Mouse (Mus musculus): ENCODE results near the gene Pygm. TPM values are rescaled to one million over a fixed set of nuclear protein-coding genes. Genes with fewer than 3 reads are reported as not detected.

Gene Pygm
- polyA plus RNA-seq, 1 experiment from 2014 or later, result 8.0 TPM

- ATAC-seq (ENCODE audit: low FRiP score, low TSS enrichment) (no peak), DNase-seq (ENCODE audit: low spot score) (no peak)
- no peaks in the 10 kb centered on the region for H3K36me3 ChIP-seq (ENCODE audit: control insufficient read depth, insufficient read depth, low read length)
- WGBS, result 8% methylated on average over 9 of the region's 9 CpGs
- peak overlapping the region; percentile 99 for H3K4me2 ChIP-seq (replicated peaks; ENCODE audit: low read depth)
- no peaks in the 10 kb centered on the region for H3K4me1 ChIP-seq (replicated peaks; ENCODE audit: control insufficient read depth, insufficient read depth)
- H3K27me3 ChIP-seq (ENCODE audit: control insufficient read depth, insufficient read depth, low read length), result no peaks in the 10 kb centered on the region
- TF ChIP-seq CTCF (IDR thresholded peaks at IDR 0.05; ENCODE audit: low read depth) (no peak), EP300 (optimal IDR thresholded peaks at IDR 0.05) (no peak)
- peak overlapping the region; percentile 74; the same call in 1 of the 2 replicates for H3K27ac ChIP-seq (replicated peaks)
- peak overlapping the region; percentile 62 for H3K4me3 ChIP-seq (ENCODE audit: low read depth, low read length)
- H3K9me3 ChIP-seq (ENCODE audit: control insufficient read depth, low read length), result no peaks in the 10 kb centered on the region
- peak overlapping the region; percentile 50 for H3K9ac ChIP-seq (ENCODE audit: low read length)
Observed at GRCm38 (mm10) chr19:6401951-6402350, 17.8 kb downstream of the Pygm start.

- Histone ChIP-seq H3K27ac (replicated peaks) (no peak overlapping the region), H3K9me3 (ENCODE audit: control insufficient read depth, low read length) (no peaks in the 10 kb centered on the region), H3K27me3 (ENCODE audit: control insufficient read depth, insufficient read depth, low read length) (no peaks in the 10 kb centered on the region), H3K9ac (ENCODE audit: low read length) (no peak overlapping the region), H3K36me3 (ENCODE audit: control insufficient read depth, insufficient read depth, low read length) (no peaks in the 10 kb centered on the region), H3K4me1 (replicated peaks; ENCODE audit: control insufficient read depth, insufficient read depth) (no peaks in the 10 kb centered on the region), H3K4me2 (replicated peaks; ENCODE audit: low read depth) (no peak overlapping the region), H3K4me3 (ENCODE audit: low read depth, low read length) (no peak overlapping the region)
- DNase-seq (ENCODE audit: low spot score), result no peak
- TF ChIP-seq CTCF (IDR thresholded peaks at IDR 0.05; ENCODE audit: low read depth) (no peak), EP300 (optimal IDR thresholded peaks at IDR 0.05) (no peak)
- ATAC-seq (ENCODE audit: low FRiP score, low TSS enrichment), result no peak
- WGBS, result 86% methylated on average over 10 of the region's 10 CpGs
Observed at GRCm38 (mm10) chr19:6403869-6404268, 19.7 kb downstream of the Pygm start.

DNA sequence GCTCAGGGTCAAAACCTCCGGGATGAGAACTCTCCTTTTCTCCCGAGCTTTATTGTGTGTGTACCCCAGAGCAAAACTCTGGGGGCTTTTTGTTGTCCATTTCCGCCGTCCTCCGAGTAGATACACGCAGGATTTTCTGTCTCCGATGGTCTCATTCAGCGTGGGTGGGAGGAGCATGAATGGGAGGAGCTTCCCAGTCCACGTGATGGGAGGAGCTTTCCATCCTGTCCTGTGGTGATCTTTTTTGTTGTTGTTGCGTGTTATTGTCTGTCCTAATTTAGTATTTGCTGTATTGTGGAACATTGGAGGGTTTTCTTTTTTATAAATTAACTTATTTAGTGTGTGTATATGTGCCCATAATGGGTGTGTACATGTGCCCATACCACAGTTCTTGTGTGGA, 21.2 kb downstream of the Pygm start:
- 69% methylated on average over 10 of the region's 10 CpGs for whole genome bisulfite sequencing
- no peak for DNase-seq (ENCODE audit: low spot score)
- TF ChIP-seq EP300 (optimal IDR thresholded peaks at IDR 0.05), result no peak
- TF ChIP-seq CTCF (IDR thresholded peaks at IDR 0.05; ENCODE audit: low read depth), result no peak
- Histone ChIP-seq H3K27ac (replicated peaks) (no peak overlapping the region), H3K4me2 (replicated peaks; ENCODE audit: low read depth) (no peak overlapping the region), H3K36me3 (ENCODE audit: control insufficient read depth, insufficient read depth, low read length) (no peaks in the 10 kb centered on the region), H3K27me3 (ENCODE audit: control insufficient read depth, insufficient read depth, low read length) (no peaks in the 10 kb centered on the region), H3K4me1 (replicated peaks; ENCODE audit: control insufficient read depth, insufficient read depth) (no peaks in the 10 kb centered on the region), H3K9me3 (ENCODE audit: control insufficient read depth, low read length) (no peaks in the 10 kb centered on the region), H3K4me3 (ENCODE audit: low read depth, low read length) (no peak overlapping the region), H3K9ac (ENCODE audit: low read length) (no peak overlapping the region)
- ATAC-seq (ENCODE audit: low FRiP score, low TSS enrichment), result no peak

DNA sequence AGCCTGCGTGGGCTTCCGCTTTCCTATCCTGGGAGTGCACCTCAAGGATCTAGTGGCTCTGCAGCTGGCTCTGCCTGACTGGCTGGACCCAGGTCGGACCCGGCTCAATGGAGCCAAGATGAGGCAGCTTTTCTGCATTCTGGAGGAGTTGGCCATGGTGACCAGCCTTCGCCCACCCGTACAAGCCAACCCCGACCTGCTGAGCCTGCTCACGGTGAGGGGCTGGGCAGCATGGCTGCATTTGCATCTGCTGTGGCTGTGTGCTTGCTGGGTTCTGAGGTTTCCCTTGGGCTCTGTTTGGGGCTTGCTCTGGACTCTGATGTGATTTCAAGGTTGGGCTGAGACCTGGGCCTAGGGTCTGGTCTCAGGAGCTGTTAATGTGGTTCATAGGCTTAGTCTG, 22.9 kb downstream of the Pygm start:
- no peak overlapping the region for H3K4me3 ChIP-seq (ENCODE audit: low read depth, low read length)
- H3K9me3 ChIP-seq (ENCODE audit: control insufficient read depth, low read length), result no peaks in the 10 kb centered on the region
- TF ChIP-seq CTCF (IDR thresholded peaks at IDR 0.05; ENCODE audit: low read depth) (no peak), EP300 (optimal IDR thresholded peaks at IDR 0.05) (no peak)
- WGBS, result 83% methylated on average over 8 of the region's 8 CpGs
- DNase-seq (ENCODE audit: low spot score), result no peak
- no peaks in the 10 kb centered on the region for H3K27me3 ChIP-seq (ENCODE audit: control insufficient read depth, insufficient read depth, low read length)
- ATAC-seq (ENCODE audit: low FRiP score, low TSS enrichment), result no peak
- H3K27ac ChIP-seq (replicated peaks), result no peak overlapping the region
- no peak overlapping the region for H3K9ac ChIP-seq (ENCODE audit: low read length)
- no peak overlapping the region for H3K4me2 ChIP-seq (replicated peaks; ENCODE audit: low read depth)
- no peaks in the 10 kb centered on the region for H3K36me3 ChIP-seq (ENCODE audit: control insufficient read depth, insufficient read depth, low read length)
- no peaks in the 10 kb centered on the region for H3K4me1 ChIP-seq (replicated peaks; ENCODE audit: control insufficient read depth, insufficient read depth)

DNA sequence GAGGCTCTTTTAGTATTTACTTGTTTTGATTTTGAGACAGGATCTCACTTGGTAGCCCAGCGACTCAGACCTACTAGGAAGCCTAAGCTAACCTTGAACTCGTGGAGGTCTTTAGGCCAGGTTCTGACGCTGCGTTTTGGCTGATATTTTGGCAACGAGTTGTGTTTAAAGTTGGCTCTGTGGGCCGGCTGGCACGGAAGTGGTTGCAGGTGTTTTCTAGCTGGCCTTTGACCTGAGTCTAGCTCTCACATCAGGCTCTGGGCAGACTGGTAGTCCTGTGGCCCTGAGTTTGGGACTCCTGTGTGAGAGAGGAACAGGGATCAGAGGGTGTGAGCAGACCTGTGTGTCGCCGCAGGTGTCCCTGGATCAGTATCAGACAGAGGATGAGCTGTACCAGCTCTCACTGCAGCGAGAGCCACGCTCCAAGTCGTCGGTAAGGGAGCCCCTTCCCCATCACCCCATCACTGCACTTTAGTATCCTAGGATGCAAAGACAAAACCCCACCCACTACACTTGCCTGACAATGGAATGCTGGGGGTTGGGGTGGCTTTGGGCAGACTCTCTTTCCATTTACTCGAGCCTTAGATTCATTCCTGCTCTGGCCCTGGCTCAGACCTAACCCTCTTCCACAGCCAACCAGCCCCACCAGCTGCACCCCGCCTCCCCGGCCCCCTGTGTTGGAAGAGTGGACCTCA, 23.8 kb downstream of the Pygm start:
- H3K9me3 ChIP-seq (ENCODE audit: control insufficient read depth, low read length), result no peaks in the 10 kb centered on the region
- DNase-seq (ENCODE audit: low spot score), result no peak
- 68% methylated on average over 16 of the region's 16 CpGs for WGBS

GRCm38 (mm10) chr19:6408749-6409148, 24.6 kb downstream of the Pygm start:
- DNase-seq (ENCODE audit: low spot score), result no peak
- Histone ChIP-seq H3K27me3 (ENCODE audit: control insufficient read depth, insufficient read depth, low read length) (no peaks in the 10 kb centered on the region), H3K4me3 (ENCODE audit: low read depth, low read length) (no peak overlapping the region), H3K27ac (replicated peaks) (no peak overlapping the region), H3K36me3 (ENCODE audit: control insufficient read depth, insufficient read depth, low read length) (no peaks in the 10 kb centered on the region; the same call in 1 of the 2 replicates), H3K9me3 (ENCODE audit: control insufficient read depth, low read length) (no peaks in the 10 kb centered on the region), H3K4me2 (replicated peaks; ENCODE audit: low read depth) (no peak overlapping the region), H3K4me1 (replicated peaks; ENCODE audit: control insufficient read depth, insufficient read depth) (no peaks in the 10 kb centered on the region), H3K9ac (ENCODE audit: low read length) (no peak overlapping the region)
- ATAC-seq (ENCODE audit: low FRiP score, low TSS enrichment), result no peak
- no peak for TF ChIP-seq EP300 (optimal IDR thresholded peaks at IDR 0.05)
- TF ChIP-seq CTCF (IDR thresholded peaks at IDR 0.05; ENCODE audit: low read depth), result no peak
- 75% methylated on average over 8 of the region's 8 CpGs for WGBS

More for the DNA sequence above, 23.8 kb downstream of the Pygm start:
- H3K4me1 ChIP-seq (replicated peaks; ENCODE audit: control insufficient read depth, insufficient read depth), result no peaks in the 10 kb centered on the region
- H3K27ac ChIP-seq (replicated peaks), result no peak overlapping the region
- no peak overlapping the region for H3K9ac ChIP-seq (ENCODE audit: low read length)
- no peak for ATAC-seq (ENCODE audit: low FRiP score, low TSS enrichment)
- no peak for TF ChIP-seq EP300 (optimal IDR thresholded peaks at IDR 0.05)
- no peak for TF ChIP-seq CTCF (IDR thresholded peaks at IDR 0.05; ENCODE audit: low read depth)
- no peaks in the 10 kb centered on the region for H3K36me3 ChIP-seq (ENCODE audit: control insufficient read depth, insufficient read depth, low read length)
- no peak overlapping the region for H3K4me3 ChIP-seq (ENCODE audit: low read depth, low read length)
- H3K27me3 ChIP-seq (ENCODE audit: control insufficient read depth, insufficient read depth, low read length), result no peaks in the 10 kb centered on the region
- no peak overlapping the region for H3K4me2 ChIP-seq (replicated peaks; ENCODE audit: low read depth)

All from stomach, postnatal 0 days (tissue).